Mouse (Mus musculus): ENCODE measurements around the gene Otub1. TPM values are rescaled to one million over a fixed set of nuclear protein-coding genes. Genes with fewer than 3 reads are reported as not detected.
A peak's percentile ranks its signal among the peaks of the same experiment; 100 is the strongest.

Gene Otub1
- polyA plus RNA-seq, 1 experiment from 2014 or later: 183 TPM

GRCm38 (mm10) chr19:7204898-7205297 lies 1.2 kb downstream of the Otub1 start:
- Histone ChIP-seq H3K27me3 (no peaks in the 10 kb centered on the region), H3K4me2 (peak overlapping the region; percentile 48), H3K27ac (no peak overlapping the region), H3K36me3 (peaks cover 43% of the 10 kb centered on the region), H3K4me3 (peak overlapping the region; percentile 82), H3K9ac (peak overlapping the region; percentile 87), H3K9me3 (no peaks in the 10 kb centered on the region), H3K4me1 (peaks cover 29% of the 10 kb centered on the region)
- WGBS: 61% methylated on average over 2 of the region's 2 CpGs
- ATAC-seq (ENCODE audit: insufficient number of reproducible peaks, low FRiP score, low TSS enrichment, low read depth): no peak

DNA sequence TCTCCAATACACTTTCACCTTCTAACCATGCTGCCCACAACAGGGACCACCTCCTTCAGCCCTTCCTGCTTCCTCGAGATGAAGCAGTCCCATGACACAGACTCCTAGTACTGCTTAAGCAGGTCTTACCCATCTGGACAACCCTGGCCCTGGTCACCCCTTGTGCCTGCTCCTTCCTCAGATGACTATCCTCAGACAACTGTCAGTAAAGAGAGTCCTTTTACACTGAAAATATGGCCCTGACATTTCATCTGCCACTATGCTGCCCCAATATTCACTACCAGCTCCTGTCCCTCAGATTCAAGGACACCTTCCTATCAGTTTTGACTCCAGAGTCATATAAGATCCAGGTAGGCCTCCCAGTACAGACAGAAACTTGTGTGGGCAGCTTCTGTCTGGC lies 5.7 kb downstream of the Otub1 start:
- Histone ChIP-seq H3K4me2 (no peak overlapping the region), H3K36me3 (peaks cover 73% of the 10 kb centered on the region), H3K9ac (no peak overlapping the region), H3K4me1 (peaks cover 44% of the 10 kb centered on the region), H3K27me3 (no peaks in the 10 kb centered on the region), H3K9me3 (no peaks in the 10 kb centered on the region), H3K27ac (no peak overlapping the region), H3K4me3 (no peak overlapping the region)
- ATAC-seq (ENCODE audit: insufficient number of reproducible peaks, low FRiP score, low TSS enrichment, low read depth): no peak
- WGBS: 67% methylated on average over 1 of the region's 1 CpGs

DNA sequence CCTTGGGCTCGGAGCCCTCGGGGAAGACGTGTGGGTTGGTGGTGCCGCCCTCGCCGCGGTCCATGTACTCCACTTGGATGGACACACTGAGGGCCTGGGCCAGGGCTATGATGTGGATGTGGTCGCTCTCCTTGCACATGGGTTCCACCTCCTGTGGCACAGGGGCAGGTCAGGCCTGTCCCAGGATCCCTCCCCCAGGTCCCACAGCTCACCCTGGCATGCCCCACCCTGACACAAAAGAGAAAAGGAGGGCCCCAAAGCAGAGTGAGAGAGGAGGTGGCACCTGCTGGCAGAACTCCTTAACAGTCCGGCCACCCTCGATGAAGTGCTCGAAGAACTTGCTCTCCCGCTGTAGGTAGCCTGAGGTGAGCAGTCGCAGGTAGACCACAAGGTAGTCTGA lies 7.0 kb downstream of the Otub1 start:
- no peaks in the 10 kb centered on the region for H3K27me3 ChIP-seq
- H3K9me3 ChIP-seq: no peaks in the 10 kb centered on the region
- H3K9ac ChIP-seq: no peak overlapping the region
- H3K36me3 ChIP-seq: peaks cover 70% of the 10 kb centered on the region
- ATAC-seq (ENCODE audit: insufficient number of reproducible peaks, low FRiP score, low TSS enrichment, low read depth): no peak
- H3K4me2 ChIP-seq: no peak overlapping the region
- H3K4me1 ChIP-seq: peaks cover 35% of the 10 kb centered on the region
- no peak overlapping the region for H3K27ac ChIP-seq
- 90% methylated on average over 13 of the region's 13 CpGs for WGBS
- no peak overlapping the region for H3K4me3 ChIP-seq

GRCm38 (mm10) chr19:7197445-7197844 lies 8.7 kb downstream of the Otub1 start:
- H3K4me3 ChIP-seq: no peak overlapping the region
- peaks cover 28% of the 10 kb centered on the region for H3K4me1 ChIP-seq
- peaks cover 54% of the 10 kb centered on the region for H3K36me3 ChIP-seq
- H3K27me3 ChIP-seq: no peaks in the 10 kb centered on the region
- no peaks in the 10 kb centered on the region for H3K9me3 ChIP-seq
- H3K9ac ChIP-seq: no peak overlapping the region
- no peak for ATAC-seq (ENCODE audit: insufficient number of reproducible peaks, low FRiP score, low TSS enrichment, low read depth)
- no peak overlapping the region for H3K4me2 ChIP-seq
- no peak overlapping the region for H3K27ac ChIP-seq
- 84% methylated on average over 9 of the region's 9 CpGs for WGBS

GRCm38 (mm10) chr19:7196741-7197270 lies 9.3 kb downstream of the Otub1 start:
- no peak overlapping the region for H3K4me3 ChIP-seq
- peaks cover 50% of the 10 kb centered on the region for H3K36me3 ChIP-seq
- 19% methylated on average over 17 of the region's 17 CpGs for WGBS
- no peak overlapping the region for H3K27ac ChIP-seq
- no peak overlapping the region for H3K9ac ChIP-seq
- no peaks in the 10 kb centered on the region for H3K9me3 ChIP-seq
- no peaks in the 10 kb centered on the region for H3K27me3 ChIP-seq
- H3K4me1 ChIP-seq: peaks cover 30% of the 10 kb centered on the region
- no peak overlapping the region for H3K4me2 ChIP-seq
- no peak for ATAC-seq (ENCODE audit: insufficient number of reproducible peaks, low FRiP score, low TSS enrichment, low read depth)

DNA sequence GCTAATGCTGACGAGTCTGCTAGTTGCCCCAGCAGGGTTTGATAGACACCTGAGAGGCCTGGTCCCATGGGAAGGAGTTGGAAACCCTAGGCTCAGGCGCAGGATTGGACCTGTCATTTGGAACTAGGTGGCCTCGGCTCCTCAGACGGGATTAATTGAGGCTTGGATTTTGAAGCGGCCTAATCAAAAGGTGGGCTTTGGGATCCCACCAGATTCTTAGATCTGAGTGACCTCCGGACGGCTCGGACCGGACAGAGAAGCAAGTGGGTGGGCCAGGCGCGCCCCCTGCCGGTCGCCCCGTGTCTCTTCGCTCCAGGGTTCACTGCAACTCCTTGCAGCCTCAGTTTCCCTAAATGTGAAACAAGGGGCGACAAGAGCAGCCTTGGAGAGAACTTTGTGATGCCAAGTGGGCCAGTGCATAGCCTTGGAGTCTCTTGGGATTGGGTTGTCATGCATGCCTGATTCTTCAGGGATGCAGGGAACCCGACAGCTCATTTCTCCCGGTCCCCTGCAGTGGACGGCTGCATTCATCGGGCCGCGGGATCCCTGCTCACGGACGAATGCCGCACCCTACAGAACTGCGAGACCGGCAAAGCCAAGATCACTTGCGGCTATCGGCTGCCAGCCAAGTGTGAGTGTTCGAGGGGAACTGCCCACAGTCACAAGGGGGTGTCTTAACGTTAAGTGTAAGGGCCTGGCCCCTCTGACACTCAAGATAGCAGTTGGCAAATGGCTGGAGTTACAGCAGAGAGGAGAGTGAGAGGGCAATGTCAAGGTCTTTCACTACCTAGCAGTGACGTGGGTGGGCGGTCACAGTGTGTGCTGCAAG lies 10.0 kb downstream of the Otub1 start:
- no peak overlapping the region for H3K27ac ChIP-seq
- no peaks in the 10 kb centered on the region for H3K9me3 ChIP-seq
- H3K36me3 ChIP-seq: peaks cover 43% of the 10 kb centered on the region
- no peak overlapping the region for H3K4me3 ChIP-seq
- peak; percentile 1; the same call in 1 of the 2 replicates for ATAC-seq (ENCODE audit: insufficient number of reproducible peaks, low FRiP score, low TSS enrichment, low read depth)
- no peak overlapping the region for H3K4me2 ChIP-seq
- WGBS: 17% methylated on average over 33 of the region's 33 CpGs
- no peaks in the 10 kb centered on the region for H3K27me3 ChIP-seq
- no peak overlapping the region for H3K9ac ChIP-seq
- H3K4me1 ChIP-seq: peaks cover 33% of the 10 kb centered on the region

GRCm38 (mm10) chr19:7192561-7192967 lies 13.6 kb downstream of the Otub1 start:
- no peak overlapping the region for H3K27ac ChIP-seq
- H3K27me3 ChIP-seq: 0 out of 2 replicates have a peak, but pooled peaks cover 14% of the 10 kb centered on the region
- no peak overlapping the region for H3K9ac ChIP-seq
- 47% methylated on average over 2 of the region's 2 CpGs for WGBS
- no peak for ATAC-seq (ENCODE audit: insufficient number of reproducible peaks, low FRiP score, low TSS enrichment, low read depth)
- no peak overlapping the region for H3K4me3 ChIP-seq
- no peaks in the 10 kb centered on the region for H3K9me3 ChIP-seq
- peaks cover 8% of the 10 kb centered on the region for H3K36me3 ChIP-seq
- no peak overlapping the region for H3K4me2 ChIP-seq
- peaks cover 33% of the 10 kb centered on the region for H3K4me1 ChIP-seq

DNA sequence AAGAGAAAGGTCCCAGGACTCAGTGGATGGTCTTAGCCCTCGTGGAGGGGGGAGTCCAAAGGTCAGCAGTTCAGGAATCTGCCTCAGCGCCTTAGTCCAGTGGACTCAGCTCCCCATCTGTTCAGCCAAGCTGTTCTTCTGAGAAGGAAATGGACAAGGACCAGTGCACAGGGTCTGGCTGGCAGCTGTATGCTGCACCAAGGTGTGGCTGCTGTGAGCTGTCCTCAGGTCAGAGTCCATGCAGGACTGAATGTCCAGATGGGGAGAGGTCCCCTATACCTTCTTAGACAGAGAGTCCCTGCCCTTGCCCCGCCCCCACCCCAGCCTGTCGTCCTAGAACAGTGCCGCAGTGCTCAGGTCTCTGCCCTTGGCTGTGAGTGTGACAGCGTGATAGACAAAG lies 14.5 kb downstream of the Otub1 start:
- Histone ChIP-seq H3K9me3 (no peaks in the 10 kb centered on the region), H3K9ac (no peak overlapping the region), H3K27me3 (peaks cover 20% of the 10 kb centered on the region; the same call in 1 of the 2 replicates), H3K36me3 (no peaks in the 10 kb centered on the region), H3K4me3 (no peak overlapping the region), H3K4me2 (no peak overlapping the region), H3K4me1 (peaks cover 32% of the 10 kb centered on the region), H3K27ac (no peak overlapping the region)
- no peak for ATAC-seq (ENCODE audit: insufficient number of reproducible peaks, low FRiP score, low TSS enrichment, low read depth)
- WGBS: 43% methylated on average over 6 of the region's 6 CpGs

GRCm38 (mm10) chr19:7190986-7191385 lies 15.1 kb downstream of the Otub1 start:
- Histone ChIP-seq H3K9ac (no peak overlapping the region), H3K36me3 (no peaks in the 10 kb centered on the region), H3K9me3 (no peaks in the 10 kb centered on the region), H3K4me1 (peaks cover 32% of the 10 kb centered on the region), H3K27me3 (peaks cover 26% of the 10 kb centered on the region), H3K27ac (no peak overlapping the region), H3K4me2 (no peak overlapping the region), H3K4me3 (no peak overlapping the region)
- no peak for ATAC-seq (ENCODE audit: insufficient number of reproducible peaks, low FRiP score, low TSS enrichment, low read depth)
- WGBS: 45% methylated on average over 5 of the region's 5 CpGs

- peaks cover 34% of the 10 kb centered on the region for H3K4me1 ChIP-seq
- WGBS: 84% methylated on average over 4 of the region's 4 CpGs
- ATAC-seq (ENCODE audit: insufficient number of reproducible peaks, low FRiP score, low TSS enrichment, low read depth): no peak
Measured at GRCm38 (mm10) chr19:7189026-7189425, 17.1 kb downstream of the Otub1 start.

GRCm38 (mm10) chr19:7187157-7187556 lies 19.0 kb downstream of the Otub1 start:
- Histone ChIP-seq H3K27ac (no peak overlapping the region), H3K4me2 (no peak overlapping the region), H3K9me3 (no peaks in the 10 kb centered on the region), H3K9ac (no peak overlapping the region), H3K36me3 (no peaks in the 10 kb centered on the region), H3K27me3 (peaks cover 31% of the 10 kb centered on the region), H3K4me3 (no peak overlapping the region), H3K4me1 (peaks cover 51% of the 10 kb centered on the region)
- WGBS: 46% methylated on average over 5 of the region's 5 CpGs
- ATAC-seq (ENCODE audit: insufficient number of reproducible peaks, low FRiP score, low TSS enrichment, low read depth): no peak

More at GRCm38 (mm10) chr19:7189026-7189425, 17.1 kb downstream of the Otub1 start:
- H3K9ac ChIP-seq: no peak overlapping the region
- no peak overlapping the region for H3K4me3 ChIP-seq
- peaks cover 31% of the 10 kb centered on the region for H3K27me3 ChIP-seq
- H3K36me3 ChIP-seq: no peaks in the 10 kb centered on the region
- H3K4me2 ChIP-seq: no peak overlapping the region
- H3K27ac ChIP-seq: no peak overlapping the region
- H3K9me3 ChIP-seq: no peaks in the 10 kb centered on the region

DNA sequence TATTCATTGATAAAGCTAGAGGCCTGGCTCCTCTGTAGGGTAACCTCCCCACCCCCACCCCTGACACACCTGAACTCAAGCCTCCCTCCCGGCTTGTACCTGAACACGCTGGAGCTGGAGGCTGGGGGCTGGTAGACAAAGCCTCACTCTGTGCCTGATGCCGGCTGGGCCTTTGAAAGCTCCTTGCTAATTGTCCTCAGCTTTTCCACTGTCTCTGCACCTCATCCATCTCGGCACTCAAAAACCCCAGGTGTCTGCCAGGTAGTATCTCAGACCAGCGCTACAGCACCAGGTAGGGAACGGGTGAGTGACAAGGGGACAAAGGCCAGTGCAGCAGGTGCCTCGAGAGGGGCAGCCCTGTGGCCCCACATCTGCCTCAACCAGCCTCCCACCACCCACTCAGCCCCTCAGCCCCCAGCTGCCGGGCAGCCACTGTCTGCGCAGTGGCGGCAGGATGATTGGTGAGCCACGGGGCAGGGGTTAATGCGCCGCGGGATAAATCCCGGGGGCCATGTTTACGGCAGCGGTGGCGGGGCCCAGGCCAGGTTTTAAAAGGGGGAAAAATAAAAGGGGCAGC lies 20.3 kb downstream of the Otub1 start:
- Histone ChIP-seq H3K4me3 (no peak overlapping the region), H3K27me3 (peaks cover 34% of the 10 kb centered on the region), H3K4me1 (peaks cover 54% of the 10 kb centered on the region), H3K27ac (no peak overlapping the region), H3K4me2 (no peak overlapping the region), H3K36me3 (no peaks in the 10 kb centered on the region), H3K9ac (no peak overlapping the region), H3K9me3 (no peaks in the 10 kb centered on the region)
- ATAC-seq (ENCODE audit: insufficient number of reproducible peaks, low FRiP score, low TSS enrichment, low read depth): no peak
- WGBS: 18% methylated on average over 18 of the region's 18 CpGs
